Mouse (Mus musculus) embryonic facial prominence, embryonic 15.5 days (tissue): ENCODE measurements around the gene Sez6. TPM values are rescaled to one million over a fixed set of nuclear protein-coding genes. Genes with fewer than 3 reads are reported as not detected.

Experiments used
- ATAC-seq: fragments of 200-750 bp; cut with Nextera tagmentation; 2 replicates; pipeline ENCODE4 v1.8.0; 2017; ENCODE audit warnings: low read depth, moderate TSS enrichment; ENCODE audit not compliant: insufficient number of reproducible peaks, low FRiP score, low TSS enrichment
- H3K27ac ChIP-seq: fragments of 300-500 bp; sonication (generic); replicated peaks from 2 replicates; pipeline ENCODE4 v1.5.1; 2015; ENCODE audit warnings: mild to moderate bottlenecking, inconsistent platforms
- H3K27me3 ChIP-seq: fragments of 300-500 bp; sonication (generic); 2 replicates; pipeline ENCODE4 v1.6.1; 2015; ENCODE audit warnings: inconsistent platforms
- H3K36me3 ChIP-seq: fragments of 300-500 bp; sonication (generic); 2 replicates; pipeline ENCODE4 v1.6.1; 2015; ENCODE audit warnings: mild to moderate bottlenecking, inconsistent platforms
- H3K4me1 ChIP-seq: fragments of 300-500 bp; sonication (generic); 2 replicates; pipeline ENCODE4 v1.6.1; 2015; ENCODE audit warnings: inconsistent platforms
- H3K4me2 ChIP-seq: fragments of 300-500 bp; sonication (generic); replicated peaks from 2 replicates; pipeline ENCODE4 v1.6.1; 2015; ENCODE audit warnings: mild to moderate bottlenecking, inconsistent platforms
- H3K4me3 ChIP-seq: fragments of 300-500 bp; sonication (generic); replicated peaks from 2 replicates; pipeline ENCODE4 v1.5.1; 2015; ENCODE audit warnings: mild to moderate bottlenecking, inconsistent platforms
- H3K9ac ChIP-seq: fragments of 300-500 bp; sonication (generic); 2 replicates; pipeline ENCODE4 v1.6.1; 2015; ENCODE audit warnings: inconsistent platforms
- H3K9me3 ChIP-seq: fragments of 300-500 bp; sonication (generic); replicated peaks from 2 replicates; pipeline ENCODE4 v1.6.1; 2016; ENCODE audit warnings: inconsistent platforms
- WGBS: fragments of 180-500 bp; shearing (Covaris S2); methylation state at CpG from one replicate; pipeline ENCODE4 v1.1.7; 2015; 5-methylcytosine and 5-hydroxymethylcytosine counted together
- polyA plus RNA-seq: library from polyadenylated mRNA; unstranded; fragments of >200 nt; fragmentation: Nextera tagmentation; extraction: Ambion mirVana; gene quantifications from 2 replicates; pipeline ENCODE4 v1.2.1, GENCODE M21; 2015

Gene Sez6
- polyA plus RNA-seq, 1 experiment from 2014 or later = 1.3 TPM

- Histone ChIP-seq H3K4me1 (peaks cover 8% of the 10 kb centered on the region; the same call in 1 of the 2 replicates), H3K4me2 (no peak overlapping the region)
These were observed 23.8 kb upstream of the Sez6 start for GRCm38 (mm10) chr11:77906747-77907174.

GRCm38 (mm10) chr11:77908468-77908867, 22.1 kb upstream of the Sez6 start:
- Histone ChIP-seq H3K4me1 (peaks cover 11% of the 10 kb centered on the region), H3K4me2 (no peak overlapping the region), H3K27ac (no peak overlapping the region), H3K36me3 (no peaks in the 10 kb centered on the region), H3K9ac (no peak overlapping the region), H3K27me3 (peaks cover 21% of the 10 kb centered on the region), H3K4me3 (no peak overlapping the region), H3K9me3 (no peaks in the 10 kb centered on the region)
- no peak for ATAC-seq
- 80% methylated on average over 4 of the region's 4 CpGs for WGBS

More at GRCm38 (mm10) chr11:77906747-77907174, 23.8 kb upstream of the Sez6 start:
- no peaks in the 10 kb centered on the region for H3K36me3 ChIP-seq
- H3K9me3 ChIP-seq = no peaks in the 10 kb centered on the region
- 21% methylated on average over 9 of the region's 9 CpGs for WGBS
- no peak for ATAC-seq
- H3K27me3 ChIP-seq = peaks cover 7% of the 10 kb centered on the region; the same call in 1 of the 2 replicates
- H3K4me3 ChIP-seq = no peak overlapping the region
- no peak overlapping the region for H3K27ac ChIP-seq
- no peak overlapping the region for H3K9ac ChIP-seq

- H3K4me1 ChIP-seq = peaks cover 11% of the 10 kb centered on the region
- no peaks in the 10 kb centered on the region for H3K9me3 ChIP-seq
- 34% methylated on average over 5 of the region's 5 CpGs for WGBS
- no peak overlapping the region for H3K9ac ChIP-seq
- no peak overlapping the region for H3K4me2 ChIP-seq
- no peaks in the 10 kb centered on the region for H3K36me3 ChIP-seq
- H3K27me3 ChIP-seq = peaks cover 30% of the 10 kb centered on the region
- H3K27ac ChIP-seq = no peak overlapping the region
- no peak for ATAC-seq
- H3K4me3 ChIP-seq = no peak overlapping the region
These were observed 21.2 kb upstream of the Sez6 start for GRCm38 (mm10) chr11:77909376-77909775.

GRCm38 (mm10) chr11:77909776-77910175, 20.8 kb upstream of the Sez6 start:
- Histone ChIP-seq H3K4me2 (no peak overlapping the region), H3K4me1 (peaks cover 14% of the 10 kb centered on the region), H3K27me3 (peaks cover 34% of the 10 kb centered on the region), H3K9ac (no peak overlapping the region), H3K4me3 (no peak overlapping the region), H3K27ac (no peak overlapping the region), H3K9me3 (no peaks in the 10 kb centered on the region), H3K36me3 (no peaks in the 10 kb centered on the region)
- ATAC-seq = no peak
- 24% methylated on average over 6 of the region's 6 CpGs for WGBS

- H3K9me3 ChIP-seq = no peaks in the 10 kb centered on the region
- no peaks in the 10 kb centered on the region for H3K36me3 ChIP-seq
- H3K27ac ChIP-seq = no peak overlapping the region
- 53% methylated on average over 6 of the region's 6 CpGs for WGBS
- no peak overlapping the region for H3K4me2 ChIP-seq
- H3K4me3 ChIP-seq = no peak overlapping the region
- peaks cover 25% of the 10 kb centered on the region for H3K4me1 ChIP-seq
- ATAC-seq = no peak
- no peak overlapping the region for H3K9ac ChIP-seq
- peaks cover 62% of the 10 kb centered on the region for H3K27me3 ChIP-seq
These were observed 17.1 kb upstream of the Sez6 start for GRCm38 (mm10) chr11:77913505-77913904.

GRCm38 (mm10) chr11:77914598-77915260, 15.9 kb upstream of the Sez6 start:
- no peak overlapping the region for H3K9ac ChIP-seq
- no peaks in the 10 kb centered on the region for H3K36me3 ChIP-seq
- no peak overlapping the region for H3K27ac ChIP-seq
- H3K4me2 ChIP-seq = no peak overlapping the region
- ATAC-seq = no peak
- no peak overlapping the region for H3K4me3 ChIP-seq
- 7% methylated on average over 32 of the region's 32 CpGs for WGBS
- peaks cover 25% of the 10 kb centered on the region for H3K4me1 ChIP-seq
- peaks cover 60% of the 10 kb centered on the region for H3K27me3 ChIP-seq
- H3K9me3 ChIP-seq = no peaks in the 10 kb centered on the region

- no peaks in the 10 kb centered on the region for H3K36me3 ChIP-seq
- no peak overlapping the region for H3K27ac ChIP-seq
- H3K4me1 ChIP-seq = peaks cover 21% of the 10 kb centered on the region
- ATAC-seq = no peak
- H3K4me2 ChIP-seq = no peak overlapping the region
- 64% methylated on average over 4 of the region's 4 CpGs for WGBS
- H3K9me3 ChIP-seq = no peaks in the 10 kb centered on the region
- H3K4me3 ChIP-seq = no peak overlapping the region
- peaks cover 60% of the 10 kb centered on the region for H3K27me3 ChIP-seq
- H3K9ac ChIP-seq = no peak overlapping the region
These were observed 13.9 kb upstream of the Sez6 start for GRCm38 (mm10) chr11:77916741-77917140.

GRCm38 (mm10) chr11:77917166-77917565, 13.4 kb upstream of the Sez6 start:
- WGBS = 8% methylated on average over 10 of the region's 10 CpGs
- no peaks in the 10 kb centered on the region for H3K36me3 ChIP-seq
- peaks cover 59% of the 10 kb centered on the region for H3K27me3 ChIP-seq
- ATAC-seq = peak; percentile 69; the same call in 1 of the 2 replicates
- H3K4me1 ChIP-seq = peaks cover 19% of the 10 kb centered on the region
- no peak overlapping the region for H3K9ac ChIP-seq
- H3K4me2 ChIP-seq = peak overlapping the region; percentile 12; the same call in 1 of the 2 replicates
- no peaks in the 10 kb centered on the region for H3K9me3 ChIP-seq
- H3K4me3 ChIP-seq = no peak overlapping the region
- H3K27ac ChIP-seq = peak overlapping the region; percentile 49

GRCm38 (mm10) chr11:77923285-77923684, 7.3 kb upstream of the Sez6 start:
- Histone ChIP-seq H3K27ac (no peak overlapping the region), H3K9me3 (no peaks in the 10 kb centered on the region), H3K9ac (no peak overlapping the region), H3K4me1 (no peaks in the 10 kb centered on the region), H3K4me2 (no peak overlapping the region), H3K36me3 (no peaks in the 10 kb centered on the region), H3K4me3 (no peak overlapping the region), H3K27me3 (peaks cover 10% of the 10 kb centered on the region)
- WGBS = 82% methylated on average over 4 of the region's 4 CpGs
- ATAC-seq = no peak

GRCm38 (mm10) chr11:77925836-77926657, 4.6 kb upstream of the Sez6 start:
- H3K27me3 ChIP-seq = peaks cover 28% of the 10 kb centered on the region
- 42% methylated on average over 9 of the region's 9 CpGs for WGBS
- no peak overlapping the region for H3K9ac ChIP-seq
- H3K9me3 ChIP-seq = no peaks in the 10 kb centered on the region
- peaks cover 3% of the 10 kb centered on the region for H3K4me1 ChIP-seq
- H3K36me3 ChIP-seq = no peaks in the 10 kb centered on the region
- H3K4me2 ChIP-seq = no peak overlapping the region
- H3K4me3 ChIP-seq = no peak overlapping the region
- ATAC-seq = no peak
- no peak overlapping the region for H3K27ac ChIP-seq

GRCm38 (mm10) chr11:77926666-77927065, 3.9 kb upstream of the Sez6 start:
- no peak overlapping the region for H3K27ac ChIP-seq
- no peaks in the 10 kb centered on the region for H3K9me3 ChIP-seq
- H3K9ac ChIP-seq = no peak overlapping the region
- H3K4me2 ChIP-seq = no peak overlapping the region
- H3K27me3 ChIP-seq = peaks cover 34% of the 10 kb centered on the region
- 19% methylated on average over 9 of the region's 9 CpGs for WGBS
- H3K4me3 ChIP-seq = no peak overlapping the region
- H3K4me1 ChIP-seq = peaks cover 9% of the 10 kb centered on the region
- ATAC-seq = no peak
- no peaks in the 10 kb centered on the region for H3K36me3 ChIP-seq
